Mouse (Mus musculus): ENCODE measurements around the gene Tjp3.

GRCm38 (mm10) chr10:81290698-81291460, 502 bp downstream of the Tjp3 start:
- no peak for TF ChIP-seq CTCF (IDR thresholded peaks at IDR 0.05; ENCODE audit: low read depth)
- no peak for TF ChIP-seq EP300 (IDR thresholded peaks at IDR 0.05; ENCODE audit: low read depth)
